Mouse (Mus musculus): ENCODE measurements around the gene Kcnj14.

Gene Kcnj14

GRCm38 (mm10) chr7:45824598-45824997 lies at the start of gene Kcnj14:
Gene Kcnj14, minus strand, starts transcription at chr7:45824782.
- POLR2A ChIA-PET, result interaction anchor here in 3 of 4 experiments (0.6 to 4.3 kb wide), 5 partner anchors 9 to 24 kb away, joined by 3 to 33 read pairs (median 7); partner anchors contain the start of gene Cyth2 (in 3 of the 3)
- CTCF ChIA-PET, result interaction anchor here in 2 of 4 experiments (1.2 to 1.6 kb wide), 2 partner anchors 23 kb away, joined by 3 to 5 read pairs; no protein-coding TSS in a partner anchor

GRCm38 (mm10) chr7:45873061-45873947 lies 48.7 kb upstream of the Kcnj14 start:
- ChIA-PET CTCF (interaction anchor here (0.5 to 3.0 kb wide), 55 partner anchors 8 to 921 kb away, joined by 3 to 32 read pairs (median 4); partner anchors contain the start of genes Kcna7 (in 2 of the 4), Syngr4 (in 2 of the 4), Tmem143 (in 2 of the 4) and Abcc8 (in 1 of the 4)), POLR2A (interaction anchor here (0.6 to 5.1 kb wide), 87 partner anchors 8 to 1760 kb away, joined by 3 to 68 read pairs (median 4); partner anchors contain the start of genes Cyth2 (in 3 of the 4), Fam83e (in 3 of the 4), Sphk2 (in 3 of the 4) and Syngr4 (in 3 of the 4))

DNA sequence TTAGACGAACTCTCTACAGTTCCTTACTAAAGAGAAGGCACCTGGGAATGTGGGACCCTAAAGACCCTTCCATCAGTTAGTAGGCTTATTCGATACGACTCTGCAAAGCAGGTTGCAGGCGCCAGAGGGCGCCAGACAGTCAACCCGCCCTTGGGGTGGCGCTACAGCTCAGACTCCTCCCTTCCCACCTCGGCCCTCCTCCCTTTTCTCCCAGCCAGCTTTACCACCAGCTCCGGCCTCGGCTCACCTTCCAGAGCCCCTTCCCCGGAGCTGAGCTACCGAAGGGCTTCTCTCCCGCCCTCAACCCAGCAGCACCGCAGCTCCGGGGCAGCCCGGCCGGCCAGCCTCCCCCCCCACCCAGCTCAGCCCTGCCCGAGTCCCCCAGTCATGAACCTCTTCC lies 48.0 kb upstream of the Kcnj14 start, which contains the start of gene Kdelr1:
Gene Kdelr1 (plus strand): TSS at position 149 of the 400 bp plus-strand sequence.
- ChIA-PET CTCF (interaction anchor here (0.6 to 3.0 kb wide), 49 partner anchors 9 to 921 kb away, joined by 3 to 32 read pairs (median 5); partner anchors contain the start of genes Syngr4 (in 2 of the 4), Tmem143 (in 2 of the 4), Ccdc114 (in 1 of the 4) and Cyth2 (in 1 of the 4)), POLR2A (interaction anchor here (0.6 to 5.1 kb wide), 78 partner anchors 9 to 1759 kb away, joined by 3 to 68 read pairs (median 5); partner anchors contain the start of genes Cyth2 (in 3 of the 4), Sphk2 (in 3 of the 4), Syngr4 (in 3 of the 4) and Tmem143 (in 3 of the 4))

DNA sequence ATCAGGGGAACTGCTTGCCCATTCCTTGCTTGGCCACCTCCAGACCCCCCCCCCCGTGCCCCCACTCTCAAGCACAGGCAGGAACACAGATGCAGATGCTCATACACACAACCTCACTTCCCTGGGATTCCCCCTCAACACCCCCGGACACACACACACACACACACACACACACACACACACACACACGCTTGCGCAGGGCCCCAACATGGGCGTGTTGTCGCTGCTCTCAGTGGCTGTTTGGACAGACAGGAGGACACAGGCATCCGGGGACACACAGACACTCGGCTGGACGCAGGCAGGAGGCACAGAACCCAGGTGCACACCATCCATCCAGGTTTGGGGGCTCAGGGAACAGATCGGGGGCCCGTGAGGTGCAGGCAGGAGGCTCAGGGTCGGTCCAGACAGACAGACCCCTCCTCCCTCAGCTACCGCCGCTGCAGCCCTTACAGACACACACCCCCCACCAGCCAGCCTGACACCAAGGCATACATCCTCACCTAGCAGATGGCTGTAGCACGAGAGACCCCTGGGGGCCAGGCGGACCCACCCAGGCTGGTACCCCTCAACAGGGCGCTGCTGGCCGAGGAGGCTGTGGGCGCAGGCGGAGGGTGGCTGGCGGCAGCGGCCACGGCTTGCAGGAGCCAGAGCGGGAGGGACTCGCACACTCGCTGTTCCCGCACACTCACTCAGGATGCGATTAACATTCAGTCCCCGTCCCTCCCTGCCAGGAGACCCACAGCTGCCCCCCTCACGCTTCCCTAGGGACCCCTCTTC lies 45.9 kb upstream of the Kcnj14 start:
- ChIA-PET CTCF (interaction anchor here in 1 of 4 experiments (0.7 kb wide), 1 partner anchor 121 kb away, joined by 3 read pairs; no protein-coding TSS in a partner anchor), POLR2A (interaction anchor here in 2 of 4 experiments (0.5 to 2.0 kb wide), 4 partner anchors 17 to 821 kb away, joined by 3 to 8 read pairs (median 4); no protein-coding TSS in a partner anchor)

DNA sequence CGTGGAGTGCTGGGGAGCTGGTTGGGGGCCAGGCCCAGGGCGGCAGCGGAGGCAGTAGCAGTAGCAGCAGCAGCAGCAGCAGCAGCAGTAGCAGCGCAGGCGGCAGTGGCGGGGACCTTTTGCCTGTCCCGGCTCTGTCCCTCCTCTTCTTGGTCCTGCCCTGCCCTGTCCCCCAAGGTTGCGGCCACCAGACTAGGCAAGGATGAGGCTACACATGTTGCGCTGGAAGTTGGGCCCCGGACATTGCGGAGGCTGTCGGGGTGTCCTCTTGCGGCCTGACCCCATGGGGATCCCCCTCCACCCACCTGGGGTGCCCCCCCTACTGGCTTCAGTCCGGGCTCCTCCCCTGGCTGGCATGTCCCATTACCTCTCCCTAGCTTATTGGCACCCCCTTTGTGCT lies 45.2 kb upstream of the Kcnj14 start:
- ChIA-PET CTCF (interaction anchor here in 1 of 4 experiments (1.2 kb wide), 1 partner anchor 169 kb away, joined by 4 read pairs; no protein-coding TSS in a partner anchor), POLR2A (interaction anchor here in 2 of 4 experiments (0.9 to 2.0 kb wide), 4 partner anchors 18 to 51 kb away, joined by 3 to 8 read pairs (median 4); no protein-coding TSS in a partner anchor)

GRCm38 (mm10) chr7:45869107-45869670 lies 44.6 kb upstream of the Kcnj14 start:
- CTCF ChIA-PET, result interaction anchor here in 1 of 4 experiments (1.2 kb wide), 1 partner anchor 170 kb away, joined by 4 read pairs; no protein-coding TSS in a partner anchor
- POLR2A ChIA-PET, result interaction anchor here in 3 of 4 experiments (0.6 to 2.0 kb wide), 5 partner anchors 15 to 897 kb away, joined by 3 to 8 read pairs (median 4); no protein-coding TSS in a partner anchor

- POLR2A ChIA-PET, result interaction anchor here in 2 of 4 experiments (0.5 to 0.7 kb wide), 3 partner anchors 13 to 117 kb away, joined by 3 to 4 read pairs (median 3); no protein-coding TSS in a partner anchor
- CTCF ChIA-PET, result interaction anchor here in 1 of 4 experiments (0.6 kb wide), 1 partner anchor 129 kb away, joined by 3 read pairs; no protein-coding TSS in a partner anchor
Measured at GRCm38 (mm10) chr7:45867871-45868270, 43.3 kb upstream of the Kcnj14 start.

- ChIA-PET CTCF (interaction anchor here in 2 of 4 experiments (0.6 to 1.0 kb wide), 4 partner anchors 27 to 88 kb away, joined by 3 read pairs; no protein-coding TSS in a partner anchor), POLR2A (interaction anchor here in 3 of 4 experiments (0.6 to 1.0 kb wide), 8 partner anchors 9 to 867 kb away, joined by 3 to 11 read pairs (median 4); partner anchors contain the start of genes Grin2d (in 2 of the 3), Sphk2 (in 1 of the 3), Syngr4 (in 1 of the 3) and Tmem143 (in 1 of the 3))
Measured at GRCm38 (mm10) chr7:45865925-45866910, 41.6 kb upstream of the Kcnj14 start.

DNA sequence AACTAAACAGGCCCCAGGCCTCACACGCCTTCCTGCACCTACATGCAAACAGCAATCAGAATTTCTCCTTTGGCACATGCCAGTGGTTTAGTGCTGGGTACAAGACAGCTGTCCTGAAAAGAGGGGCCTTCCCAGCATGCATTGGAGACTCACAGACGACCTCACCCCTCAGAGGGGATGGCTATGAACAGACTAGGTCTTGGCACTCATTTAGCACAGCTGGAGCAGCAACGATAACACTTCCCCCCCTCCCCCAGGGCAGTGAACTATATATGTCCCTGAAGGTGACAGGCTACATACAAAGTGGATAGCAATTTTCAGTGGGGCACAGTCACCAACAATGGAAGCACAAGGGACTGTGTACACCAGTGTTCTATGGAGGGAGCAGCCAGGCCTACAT lies 39.9 kb upstream of the Kcnj14 start:
- ChIA-PET POLR2A (interaction anchor here in 2 of 4 experiments (0.7 to 3.0 kb wide), 2 partner anchors 9 to 271 kb away, joined by 4 to 16 read pairs; partner anchors contain the start of gene Kdelr1 (in 1 of the 2)), CTCF (no interaction called here)

DNA sequence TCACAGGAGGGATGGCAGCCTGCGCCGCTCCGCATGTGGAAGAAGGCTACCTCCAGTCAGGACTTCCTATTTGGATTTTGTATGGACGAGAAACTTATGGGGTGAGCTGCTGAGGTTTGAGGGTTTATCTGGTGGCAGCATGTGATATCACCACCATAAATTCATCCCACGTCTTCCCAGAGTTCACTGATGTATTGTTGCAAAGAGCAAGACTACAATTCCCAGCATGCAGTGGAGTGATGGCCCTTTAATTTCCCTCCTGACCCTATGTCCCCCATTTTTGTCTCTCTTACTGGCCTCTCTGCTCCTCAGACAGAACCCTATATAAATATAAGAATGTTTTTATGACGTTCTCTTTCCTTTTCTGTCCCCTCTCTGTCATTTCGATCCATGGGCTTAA lies 38.2 kb upstream of the Kcnj14 start:
- ChIA-PET CTCF (interaction anchor here in 2 of 4 experiments (1.0 to 1.5 kb wide), 5 partner anchors 10 to 123 kb away, joined by 3 to 5 read pairs (median 4); partner anchors contain the start of gene Kdelr1 (in 2 of the 2)), POLR2A (interaction anchor here in 2 of 4 experiments (0.8 to 3.0 kb wide), 10 partner anchors 10 to 117 kb away, joined by 3 to 16 read pairs (median 5); partner anchors contain the start of genes Kdelr1 (in 2 of the 2), Syngr4 (in 2 of the 2), Tmem143 (in 2 of the 2) and Cyth2 (in 1 of the 2))

DNA sequence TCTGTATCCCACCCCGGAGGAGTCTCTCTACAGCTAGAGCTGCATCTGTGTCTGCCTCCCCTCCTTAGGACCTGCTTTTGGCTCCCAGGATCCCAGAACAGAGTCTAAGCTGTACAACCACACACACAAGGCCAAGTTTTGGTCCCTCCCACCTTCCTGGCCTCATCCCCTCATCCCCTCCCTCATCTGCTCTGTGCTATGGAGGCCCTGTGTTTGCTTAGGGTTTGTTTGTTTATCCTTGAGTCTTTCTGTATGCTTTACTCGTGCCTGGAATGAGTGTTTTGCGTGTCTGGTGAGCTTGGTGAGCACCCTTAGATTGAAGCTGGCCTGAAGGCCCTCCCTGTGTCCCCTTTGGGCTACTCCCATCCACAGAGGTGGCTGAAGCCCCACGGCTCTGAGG lies 34.4 kb upstream of the Kcnj14 start:
- POLR2A ChIA-PET, result interaction anchor here in 3 of 4 experiments (0.7 to 2.9 kb wide), 9 partner anchors 10 to 333 kb away, joined by 3 to 12 read pairs (median 5); partner anchors contain the start of genes Kdelr1 (in 2 of the 3), Cyth2 (in 1 of the 3), Plekha4 (in 1 of the 3) and Ppp1r15a (in 1 of the 3)
- CTCF ChIA-PET, result interaction anchor here in 2 of 4 experiments (0.7 to 1.1 kb wide), 3 partner anchors 14 to 84 kb away, joined by 3 read pairs; partner anchors contain the start of gene Kdelr1 (in 1 of the 2)

- CTCF ChIA-PET, result interaction anchor here in 3 of 4 experiments (0.5 to 1.5 kb wide), 6 partner anchors 15 to 764 kb away, joined by 3 to 4 read pairs (median 3); partner anchors contain the start of gene Kdelr1 (in 1 of the 3)
Measured at GRCm38 (mm10) chr7:45856950-45857901, 32.6 kb upstream of the Kcnj14 start.

DNA sequence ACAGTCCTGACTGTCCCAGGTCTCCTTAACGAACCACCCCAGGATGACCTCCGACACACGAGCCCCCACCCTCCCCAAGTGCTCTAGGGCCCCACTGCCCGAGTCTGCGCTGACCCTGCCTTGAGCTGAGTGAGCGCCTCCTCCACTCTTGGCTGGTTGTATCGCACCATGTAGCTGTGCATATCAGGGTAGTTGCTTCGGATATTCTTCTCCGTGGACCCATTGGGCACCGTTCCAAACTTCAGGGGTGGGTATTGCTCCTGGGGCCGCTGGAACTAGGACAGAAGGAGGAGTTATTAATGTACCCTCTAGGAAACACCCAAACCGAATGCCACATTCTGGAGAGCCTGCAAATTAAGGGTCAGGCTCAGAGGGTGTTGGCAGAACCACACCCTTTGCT lies 28.5 kb upstream of the Kcnj14 start:
- ChIA-PET POLR2A (interaction anchor here in 1 of 4 experiments (1.1 to 1.4 kb wide), 2 partner anchors 14 to 20 kb away, joined by 3 read pairs; partner anchors contain the start of gene Kdelr1), CTCF (interaction anchor here in 1 of 4 experiments (0.5 to 0.6 kb wide), 2 partner anchors 85 to 89 kb away, joined by 3 to 7 read pairs; no protein-coding TSS in a partner anchor)

More at GRCm38 (mm10) chr7:45856950-45857901, 32.6 kb upstream of the Kcnj14 start:
- POLR2A ChIA-PET, result interaction anchor here in 3 of 4 experiments (0.5 to 2.9 kb wide), 12 partner anchors 8 to 140 kb away, joined by 3 to 12 read pairs (median 4); partner anchors contain the start of genes Kdelr1 (in 2 of the 3), Syngr4 (in 1 of the 3) and Tmem143 (in 1 of the 3)

GRCm38 (mm10) chr7:45850661-45851060 lies 26.1 kb upstream of the Kcnj14 start:
- ChIA-PET CTCF (interaction anchor here in 1 of 4 experiments (0.6 kb wide), 1 partner anchor 1701 kb away, joined by 3 read pairs; no protein-coding TSS in a partner anchor), POLR2A (interaction anchor here in 1 of 4 experiments (2.9 kb wide), 1 partner anchor 22 kb away, joined by 8 read pairs; the partner anchor contains the start of gene Kdelr1)

Data from embryonic stem cell, embryonic (primary cell).